Mouse (Mus musculus): ENCODE data around the gene Gm42791.

Gene Gm42791

GRCm38 (mm10) chr5:148994706-148995414, at the start of gene Gm42791:
Gene Gm42791, minus strand, starts transcription at chr5:148995147.
- peak; percentile 88 to 90 for DNase-seq (ENCODE audit: low spot score in 2 of 2)

- DNase-seq (ENCODE audit: low spot score in 2 of 2), result no peak
Observed at GRCm38 (mm10) chr5:149044067-149044466, 49.1 kb upstream of the Gm42791 start.

- DNase-seq (ENCODE audit: low spot score in 2 of 2), result no peak
Observed at GRCm38 (mm10) chr5:149043240-149043639, 48.3 kb upstream of the Gm42791 start.

GRCm38 (mm10) chr5:149039825-149040224, 44.9 kb upstream of the Gm42791 start:
- DNase-seq (ENCODE audit: low spot score in 2 of 2), result no peak

GRCm38 (mm10) chr5:149037729-149038128, 42.8 kb upstream of the Gm42791 start:
- DNase-seq (ENCODE audit: low spot score in 2 of 2), result no peak

GRCm38 (mm10) chr5:149036920-149037319, 42.0 kb upstream of the Gm42791 start:
- no peak for DNase-seq (ENCODE audit: low spot score in 2 of 2)

GRCm38 (mm10) chr5:149032438-149032837, 37.5 kb upstream of the Gm42791 start:
- no peak for DNase-seq (ENCODE audit: low spot score in 2 of 2)

- DNase-seq (ENCODE audit: low spot score in 2 of 2), result peak in 1 of 2 experiments; percentile 29
Observed at GRCm38 (mm10) chr5:149031199-149031750, 36.3 kb upstream of the Gm42791 start.

GRCm38 (mm10) chr5:149030103-149030502, 35.2 kb upstream of the Gm42791 start:
- DNase-seq (ENCODE audit: low spot score in 2 of 2), result no peak

GRCm38 (mm10) chr5:149028394-149028793, 33.4 kb upstream of the Gm42791 start:
- DNase-seq (ENCODE audit: low spot score in 2 of 2), result no peak

- DNase-seq (ENCODE audit: low spot score in 2 of 2), result no peak
Observed at GRCm38 (mm10) chr5:149027389-149027788, 32.4 kb upstream of the Gm42791 start.

GRCm38 (mm10) chr5:149021120-149021519, 26.2 kb upstream of the Gm42791 start:
- DNase-seq (ENCODE audit: low spot score in 2 of 2), result no peak

- DNase-seq (ENCODE audit: low spot score in 2 of 2), result no peak
Observed at GRCm38 (mm10) chr5:149020681-149021062, 25.7 kb upstream of the Gm42791 start.

- no peak for DNase-seq (ENCODE audit: low spot score in 2 of 2)
Observed at GRCm38 (mm10) chr5:149020059-149020680, 25.2 kb upstream of the Gm42791 start.

- no peak for DNase-seq (ENCODE audit: low spot score in 2 of 2)
Observed at GRCm38 (mm10) chr5:149017666-149018415, 22.9 kb upstream of the Gm42791 start.

- DNase-seq (ENCODE audit: low spot score in 2 of 2), result no peak
Observed at GRCm38 (mm10) chr5:149017181-149017580, 22.2 kb upstream of the Gm42791 start.

- no peak for DNase-seq (ENCODE audit: low spot score in 2 of 2)
Observed at GRCm38 (mm10) chr5:149016261-149016660, 21.3 kb upstream of the Gm42791 start.

- DNase-seq (ENCODE audit: low spot score in 2 of 2), result no peak
Observed at GRCm38 (mm10) chr5:149015335-149016201, 20.6 kb upstream of the Gm42791 start.

- no peak for DNase-seq (ENCODE audit: low spot score in 2 of 2)
Observed at GRCm38 (mm10) chr5:149014600-149015268, 19.8 kb upstream of the Gm42791 start.

- no peak for DNase-seq (ENCODE audit: low spot score in 2 of 2)
Observed at GRCm38 (mm10) chr5:149013817-149014508, 19.0 kb upstream of the Gm42791 start.

All from frontal cortex, postnatal 25 days (tissue).